Mouse (Mus musculus): ENCODE measurements around the gene Ston2.
"Not testable (repeated sequence)": the region's sequence is repeated elsewhere in the genome, so short reads cannot be mapped to it uniquely, and the experiment has no call there.

Gene Ston2

DNA sequence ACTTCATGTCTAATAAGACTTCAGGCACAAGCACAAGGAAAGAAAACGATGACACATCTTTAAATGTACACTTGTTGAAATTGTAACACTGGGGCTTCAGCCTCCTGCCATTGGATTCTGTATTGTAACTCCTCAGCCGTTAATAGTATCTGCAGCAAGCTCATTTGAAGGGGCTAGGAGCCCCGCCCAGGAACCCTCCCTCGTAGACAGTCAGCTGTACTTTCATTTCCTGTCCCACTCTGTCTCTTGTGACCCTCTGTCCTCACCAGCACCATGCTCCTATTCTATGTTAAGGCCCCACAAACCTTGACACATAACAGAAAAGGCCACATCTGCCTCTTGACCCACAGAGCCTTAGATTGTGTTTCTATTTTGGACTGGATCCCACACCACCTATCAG, 3.6 kb upstream of the Ston2 start:
- DNase-seq (ENCODE audit: low read depth in 2 of 2, low spot score in 2 of 2) = no peak

DNA sequence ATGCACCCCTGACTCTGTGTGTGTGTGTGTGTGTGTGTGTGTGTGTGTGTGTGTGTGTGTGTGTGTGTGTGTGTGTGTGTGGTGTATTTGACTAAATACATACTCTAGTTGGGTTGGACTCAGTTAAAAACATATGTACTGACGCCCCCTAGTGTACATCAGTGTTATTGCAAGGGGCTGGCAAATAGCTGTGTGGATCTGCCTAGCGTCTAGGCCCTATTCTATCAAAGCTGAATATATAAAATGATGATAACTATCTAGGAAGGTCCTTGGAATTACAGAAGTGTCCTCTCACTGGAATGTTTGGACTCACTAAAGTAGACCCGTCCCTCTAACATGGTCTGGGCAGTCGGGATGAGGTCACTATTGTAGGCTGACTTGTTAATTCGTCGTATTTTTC, 1.6 kb upstream of the Ston2 start:
- DNase-seq (ENCODE audit: low read depth in 2 of 2, low spot score in 2 of 2) = peak; percentile 61 to 68

DNA sequence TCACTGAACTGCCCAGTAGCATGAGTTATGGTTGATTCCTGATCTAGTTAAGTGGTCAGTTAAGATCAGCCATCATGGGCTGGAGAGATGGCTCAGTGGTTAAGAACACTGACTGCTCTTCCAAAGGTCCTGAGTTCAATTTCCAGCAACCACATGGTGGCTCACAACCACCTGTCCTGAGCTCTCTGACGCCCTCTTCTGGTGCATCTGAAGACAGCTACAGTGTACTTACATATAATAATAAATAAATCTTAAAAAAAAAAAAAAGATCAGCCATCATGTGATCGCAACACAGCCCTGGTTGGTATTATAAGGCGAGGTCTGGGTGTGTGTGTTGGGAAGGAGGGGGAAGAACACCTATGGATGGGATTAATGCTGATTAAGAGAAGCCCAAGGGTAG, 259 bp upstream of the Ston2 start:
- DNase-seq (ENCODE audit: low read depth in 2 of 2, low spot score in 2 of 2) = not testable (repeated sequence)

DNA sequence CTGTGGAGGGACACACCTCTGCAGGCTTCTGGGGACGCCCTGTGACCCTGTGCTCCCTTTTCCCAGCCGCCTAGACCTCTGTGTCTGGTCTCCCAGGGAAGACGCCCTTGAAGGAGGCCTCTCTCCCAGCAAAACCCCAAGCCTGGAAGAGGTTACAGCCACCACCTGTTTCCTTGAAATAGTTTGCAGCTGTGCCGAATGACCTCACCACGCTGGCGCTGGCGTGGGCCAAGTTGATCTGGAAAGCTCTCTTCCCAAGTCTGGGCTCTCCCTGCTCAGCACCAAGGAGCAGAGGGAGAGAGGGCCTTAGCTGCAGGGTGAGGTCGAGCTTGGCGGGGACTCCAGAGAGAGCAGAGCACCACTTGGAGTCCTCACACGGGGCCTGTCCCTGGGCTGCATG, 1.8 kb downstream of the Ston2 start:
- no peak for DNase-seq (ENCODE audit: low read depth in 2 of 2, low spot score in 2 of 2)

DNA sequence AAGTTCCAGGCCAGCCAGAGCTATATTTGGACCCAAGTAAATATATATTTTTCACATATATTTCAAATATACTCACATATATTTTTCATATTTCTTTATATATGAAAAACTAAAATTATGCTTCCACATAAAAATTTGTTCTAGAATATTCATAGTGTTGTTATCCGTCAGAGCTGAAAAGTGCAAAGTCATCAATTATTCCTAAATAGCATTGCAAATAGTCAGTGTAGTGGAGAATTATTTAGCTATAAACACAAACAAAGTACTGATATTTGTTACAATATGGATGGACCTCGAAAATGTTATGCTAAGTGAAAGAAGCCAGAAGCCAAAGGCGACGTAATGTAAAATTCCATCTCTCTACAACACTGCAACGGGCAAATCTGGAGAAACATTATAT, 6.8 kb downstream of the Ston2 start:
- DNase-seq (ENCODE audit: low read depth in 2 of 2, low spot score in 2 of 2) = no peak

DNA sequence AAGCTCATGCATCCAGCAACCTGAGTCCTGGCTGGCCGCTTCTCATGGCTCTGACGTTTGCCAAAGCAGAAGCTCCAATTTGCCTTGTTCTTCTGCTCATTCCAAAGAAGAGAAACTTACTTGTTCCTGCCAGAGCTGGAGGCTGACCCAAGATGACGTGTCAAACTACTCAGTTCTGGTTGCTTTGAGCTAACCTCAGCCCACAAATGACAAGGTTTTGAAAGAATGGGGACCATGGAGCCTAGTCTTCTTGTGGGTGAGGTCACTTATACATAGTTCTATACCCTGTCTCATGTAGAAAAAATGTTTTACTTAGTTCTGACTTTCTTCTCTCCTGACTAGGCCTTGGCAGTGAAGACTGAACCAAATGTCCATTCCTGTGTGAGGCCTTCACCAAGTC, 7.7 kb downstream of the Ston2 start:
- DNase-seq (ENCODE audit: low read depth in 2 of 2, low spot score in 2 of 2) = no peak

DNA sequence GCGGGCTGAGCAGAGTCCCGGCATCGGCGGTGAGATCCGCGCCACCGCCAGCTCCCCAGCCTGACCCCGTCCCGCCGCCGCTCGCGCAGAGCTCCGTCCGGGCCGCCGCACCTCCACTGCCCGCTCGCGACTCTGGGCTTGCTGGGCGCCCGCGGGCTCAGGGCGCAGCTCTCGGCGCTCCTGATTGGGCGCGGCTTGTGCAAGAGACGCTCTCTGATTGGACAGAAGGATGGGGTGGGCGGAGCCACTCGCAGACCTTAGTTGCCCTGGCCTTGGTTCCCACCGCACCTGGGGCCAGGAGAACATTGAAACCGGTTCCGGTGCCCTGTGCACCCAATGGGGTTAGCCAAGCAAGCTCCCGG, 9.2 kb downstream of the Ston2 start:
- peak; percentile 43 to 61 for DNase-seq (ENCODE audit: low read depth in 2 of 2, low spot score in 2 of 2)

DNA sequence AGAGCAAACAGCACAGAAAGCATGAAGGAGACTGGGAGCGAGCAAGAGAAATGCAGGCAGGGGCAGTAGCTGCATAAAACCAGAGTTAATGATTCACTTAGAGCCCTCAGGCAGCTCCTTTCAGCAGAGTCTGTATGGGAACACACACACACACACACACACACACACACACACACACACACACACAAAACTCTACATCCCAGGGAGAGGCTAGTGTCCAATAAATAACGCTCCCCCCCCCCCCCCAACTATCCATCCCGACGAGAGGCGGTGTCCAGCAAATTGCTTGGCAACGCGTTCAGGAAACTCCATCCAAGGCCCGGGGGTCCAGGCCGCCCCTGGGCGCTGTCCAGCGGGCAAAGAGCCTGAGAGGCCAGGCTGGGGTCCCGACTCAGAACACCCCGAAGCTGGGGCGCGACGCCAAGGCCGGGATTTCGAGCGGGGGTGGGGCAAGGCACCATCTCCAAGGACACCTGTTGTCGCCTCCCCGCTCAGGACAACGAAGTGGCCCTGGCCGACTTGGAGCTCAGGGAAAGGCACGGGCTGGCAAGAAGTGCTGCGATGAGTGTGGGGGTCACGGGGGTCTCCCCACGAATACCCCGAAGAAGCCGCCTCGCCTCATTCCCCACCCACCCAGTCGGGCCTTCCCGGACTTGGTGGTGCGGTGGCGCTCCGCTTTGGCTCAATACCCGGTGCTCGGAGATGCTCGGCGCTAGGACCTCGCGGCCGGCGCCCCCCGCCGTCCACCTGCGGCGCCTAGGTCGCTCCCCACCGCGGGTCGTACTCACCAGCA, 9.8 kb downstream of the Ston2 start:
- DNase-seq (ENCODE audit: low read depth in 2 of 2, low spot score in 2 of 2) = peak in 1 of 2 experiments; percentile 17

DNA sequence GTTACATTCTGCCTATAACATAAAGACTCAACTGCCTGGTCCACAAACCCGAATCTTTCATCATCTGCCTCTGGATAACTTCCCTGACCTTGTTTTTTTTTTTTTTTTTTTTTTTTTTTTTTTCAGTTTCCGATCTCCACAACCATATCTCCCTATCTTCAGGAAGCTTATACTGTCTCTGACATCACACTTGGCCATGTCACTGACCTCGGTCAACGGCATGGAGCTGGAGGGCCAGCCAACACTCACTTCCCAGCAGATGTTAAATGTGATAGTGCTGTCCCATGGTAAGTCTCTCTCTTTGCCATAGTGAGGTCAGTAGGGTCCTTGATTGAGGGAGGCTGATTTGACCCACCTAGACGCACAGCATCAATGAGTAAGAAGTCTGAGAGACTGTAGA, 11.8 kb downstream of the Ston2 start:
- no peak for DNase-seq (ENCODE audit: low read depth in 2 of 2, low spot score in 2 of 2)

DNA sequence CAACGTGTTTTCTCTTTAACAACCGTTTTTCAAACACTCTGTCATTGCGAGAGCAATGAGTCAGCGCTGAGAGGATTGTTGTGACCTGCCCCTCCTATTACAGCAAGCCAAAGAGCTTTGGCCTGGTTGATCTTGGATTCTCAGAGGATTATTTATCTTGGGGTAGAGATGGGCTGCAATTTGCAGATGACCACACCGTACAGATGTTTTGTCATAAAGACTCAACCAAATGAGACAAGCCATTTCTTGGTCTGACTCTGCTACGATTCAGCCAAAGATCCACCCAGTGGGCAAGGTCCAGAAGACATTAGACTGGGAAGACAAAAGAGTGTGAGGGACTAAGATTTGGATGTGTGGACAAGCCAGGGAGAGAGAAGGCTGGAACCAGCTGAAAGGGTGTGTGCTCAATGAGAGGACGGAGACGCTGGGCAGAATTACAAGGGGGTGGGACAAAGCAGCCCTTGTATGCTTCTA, 13.3 kb downstream of the Ston2 start:
- DNase-seq (ENCODE audit: low read depth in 2 of 2, low spot score in 2 of 2) = no peak

DNA sequence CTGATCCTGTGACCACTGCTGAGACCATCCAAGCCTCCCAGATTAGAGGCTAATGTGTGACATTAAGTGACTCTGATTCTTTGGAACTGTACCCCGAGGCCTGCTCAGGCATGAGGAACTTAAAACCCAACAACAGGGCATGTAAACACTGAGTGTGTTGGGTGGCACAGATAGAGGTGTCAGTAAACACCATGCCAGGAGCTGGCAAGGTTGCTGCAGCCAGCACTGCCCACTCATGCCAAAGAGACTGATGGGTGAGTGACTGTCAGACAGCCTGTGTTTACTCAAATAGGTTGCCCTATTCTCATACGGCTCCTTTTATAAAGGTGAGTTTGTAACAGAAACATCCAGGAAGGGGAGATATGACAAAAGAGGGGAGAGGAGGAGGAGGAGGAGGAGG, 19.3 kb downstream of the Ston2 start:
- no peak for DNase-seq (ENCODE audit: low read depth in 2 of 2, low spot score in 2 of 2)

DNA sequence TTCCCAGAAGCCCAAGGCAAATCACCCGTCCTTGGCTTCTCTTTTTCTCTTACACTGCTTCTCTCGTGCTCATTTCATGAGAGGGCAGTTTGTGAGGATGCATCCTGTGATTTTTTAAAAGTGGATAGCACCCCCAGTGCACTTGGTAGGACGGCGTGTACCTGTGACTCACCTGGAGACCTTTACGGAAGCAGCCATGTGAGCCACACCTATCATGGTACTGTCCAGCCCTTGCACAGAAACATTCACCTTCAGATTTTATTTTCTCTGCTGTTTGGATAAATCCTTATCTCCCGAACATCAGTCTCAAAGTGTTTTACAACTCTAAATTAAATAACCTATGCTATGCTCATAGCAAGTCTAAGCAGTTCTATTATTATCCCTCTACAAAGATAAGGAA, 20.0 kb downstream of the Ston2 start:
- no peak for DNase-seq (ENCODE audit: low read depth in 2 of 2, low spot score in 2 of 2)

DNA sequence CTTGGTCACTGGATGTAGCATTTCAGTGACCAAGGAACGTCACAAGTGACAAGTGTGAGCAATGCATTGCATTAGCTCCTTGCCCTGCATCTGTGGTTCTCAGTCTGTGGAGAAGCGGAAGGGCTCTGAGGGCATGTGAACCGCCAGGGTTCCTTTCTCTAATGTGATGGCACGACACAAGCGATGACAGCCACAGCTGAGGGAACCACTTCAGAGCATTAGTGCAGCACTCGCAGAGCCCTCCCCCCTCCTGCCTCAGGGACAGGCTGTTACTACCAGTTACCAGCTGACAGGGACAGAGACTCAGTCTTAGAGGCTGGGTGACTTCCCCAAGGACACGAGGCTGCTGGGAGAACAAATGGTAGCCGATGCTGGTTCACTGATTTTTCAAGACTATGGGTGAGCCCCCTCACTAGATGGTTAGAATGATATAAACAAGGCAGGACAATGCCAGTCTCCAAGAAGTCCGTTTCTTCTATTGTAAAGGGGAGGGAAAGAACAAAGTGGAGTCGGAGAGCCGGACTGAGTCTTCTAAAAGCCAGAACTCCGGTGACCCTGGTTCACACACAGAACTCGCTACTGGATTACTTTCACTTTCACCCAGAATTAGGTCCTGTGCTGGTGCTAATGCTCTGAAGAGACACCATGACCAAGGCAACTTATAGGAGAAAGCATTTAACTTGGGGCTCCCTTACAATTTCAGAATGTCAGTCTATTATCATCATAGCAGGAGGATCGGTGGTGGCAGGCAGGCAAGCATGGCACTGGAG, 21.7 kb downstream of the Ston2 start:
- peak; percentile 54 to 58 for DNase-seq (ENCODE audit: low read depth in 2 of 2, low spot score in 2 of 2)

DNA sequence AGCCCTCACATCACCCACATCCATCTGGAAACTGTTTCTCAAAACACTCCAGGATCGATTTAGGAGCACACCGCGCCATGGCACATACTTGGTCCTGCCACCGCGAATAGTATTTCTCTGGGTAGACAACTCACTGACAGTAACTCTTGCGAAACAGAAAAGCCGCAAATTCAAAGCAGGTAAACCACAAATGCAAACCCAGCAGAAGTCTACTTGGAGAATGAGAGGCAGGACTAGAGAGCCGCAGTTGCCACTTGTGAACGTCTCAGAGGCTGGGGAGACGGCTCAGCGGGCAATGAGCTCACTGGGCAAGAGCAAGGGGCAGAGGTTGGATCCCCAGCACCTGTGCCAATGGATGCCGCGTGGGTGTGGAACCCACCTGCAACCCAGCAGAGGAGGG, 22.7 kb downstream of the Ston2 start:
- peak; percentile 35 to 44 for DNase-seq (ENCODE audit: low read depth in 2 of 2, low spot score in 2 of 2)

DNA sequence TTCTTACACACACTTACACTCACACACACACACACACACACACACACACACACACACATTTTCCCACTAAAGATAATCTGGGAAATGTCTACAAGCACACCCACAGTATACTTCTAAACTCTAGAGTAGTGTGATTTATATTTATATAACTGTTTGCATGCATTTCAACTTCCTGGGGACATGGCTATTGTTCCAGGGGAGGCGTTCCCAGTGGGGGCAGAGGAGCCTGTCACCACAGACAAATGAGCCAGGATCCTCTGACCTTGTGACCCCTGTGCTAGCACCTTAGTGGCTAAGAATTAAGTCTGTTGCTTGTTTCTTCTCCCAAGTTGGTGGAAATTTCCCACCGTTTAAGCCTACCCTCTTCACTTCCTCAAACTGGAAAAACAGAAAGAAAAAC, 23.1 kb downstream of the Ston2 start:
- DNase-seq (ENCODE audit: low read depth in 2 of 2, low spot score in 2 of 2) = no peak

DNA sequence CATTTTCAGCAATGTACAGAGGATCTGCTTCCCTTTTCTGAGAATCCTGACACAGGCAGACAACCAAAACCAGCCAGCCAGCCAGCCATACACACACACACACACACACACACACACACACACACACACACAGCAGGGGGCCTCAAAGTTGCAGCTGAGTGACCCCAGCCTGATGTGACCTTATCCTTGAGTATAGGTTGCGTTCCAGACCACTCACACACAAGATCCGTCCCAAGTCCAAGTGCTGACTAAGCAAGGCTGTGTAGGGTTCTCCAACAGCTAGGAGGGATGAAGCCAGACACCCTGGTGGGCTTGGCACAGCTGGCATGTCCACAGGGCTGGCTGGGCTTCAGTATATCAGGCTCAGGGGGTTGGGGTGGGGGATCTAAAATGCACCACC, 23.7 kb downstream of the Ston2 start:
- DNase-seq (ENCODE audit: low read depth in 2 of 2, low spot score in 2 of 2) = no peak

DNA sequence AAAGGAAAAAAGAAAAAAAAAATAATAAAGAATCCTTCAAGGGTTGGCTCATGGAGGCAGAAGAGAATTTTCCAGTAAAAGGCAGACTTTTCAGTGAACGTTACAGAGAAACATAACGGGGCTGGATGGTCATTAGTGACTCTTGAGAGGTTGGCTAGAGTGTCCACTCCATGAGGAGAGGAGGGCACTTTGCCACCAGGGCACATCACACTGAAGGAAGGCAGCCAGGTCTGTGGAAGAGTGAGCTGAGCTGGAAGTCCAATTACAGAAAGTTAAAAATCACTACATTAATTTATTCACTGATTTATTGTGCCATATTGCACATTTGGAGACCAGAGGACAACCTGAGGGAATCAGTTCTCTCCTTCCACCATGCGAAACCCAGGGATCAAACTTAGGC, 28.4 kb downstream of the Ston2 start:
- DNase-seq (ENCODE audit: low read depth in 2 of 2, low spot score in 2 of 2) = no peak

DNA sequence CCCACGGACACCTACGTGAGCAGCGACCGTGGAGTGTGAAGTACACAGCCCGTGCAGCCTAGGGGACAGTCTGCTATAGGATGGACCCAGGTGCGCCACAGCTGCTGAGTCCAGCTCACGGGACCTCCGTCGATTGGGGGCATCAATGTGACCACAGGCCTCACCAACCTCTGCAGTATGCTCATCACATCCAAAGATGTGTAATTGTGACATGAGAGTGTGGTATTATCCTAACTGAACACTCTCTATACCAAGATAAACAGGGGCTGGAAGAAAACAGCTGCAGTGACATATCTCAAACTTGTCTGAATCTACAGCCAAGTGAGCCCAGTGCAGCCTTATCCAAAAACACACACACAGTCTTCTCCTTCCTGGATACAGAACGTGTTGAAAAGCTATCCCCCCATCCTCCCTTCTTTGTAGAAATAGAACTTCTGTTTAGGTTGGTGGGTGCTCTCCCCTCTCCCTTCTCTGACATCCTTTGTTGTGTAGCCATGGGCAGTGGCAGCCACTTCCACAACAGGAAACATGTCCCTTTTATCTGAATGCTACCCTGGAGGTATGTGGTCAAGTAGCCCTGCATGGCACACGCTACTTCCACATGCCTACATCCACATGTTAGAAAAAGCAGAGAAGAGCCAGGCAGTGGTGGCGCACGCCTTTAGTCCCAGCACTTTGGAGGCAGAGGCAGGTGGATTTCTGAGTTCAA, 30.2 kb downstream of the Ston2 start:
- DNase-seq (ENCODE audit: low read depth in 2 of 2, low spot score in 2 of 2) = no peak

DNA sequence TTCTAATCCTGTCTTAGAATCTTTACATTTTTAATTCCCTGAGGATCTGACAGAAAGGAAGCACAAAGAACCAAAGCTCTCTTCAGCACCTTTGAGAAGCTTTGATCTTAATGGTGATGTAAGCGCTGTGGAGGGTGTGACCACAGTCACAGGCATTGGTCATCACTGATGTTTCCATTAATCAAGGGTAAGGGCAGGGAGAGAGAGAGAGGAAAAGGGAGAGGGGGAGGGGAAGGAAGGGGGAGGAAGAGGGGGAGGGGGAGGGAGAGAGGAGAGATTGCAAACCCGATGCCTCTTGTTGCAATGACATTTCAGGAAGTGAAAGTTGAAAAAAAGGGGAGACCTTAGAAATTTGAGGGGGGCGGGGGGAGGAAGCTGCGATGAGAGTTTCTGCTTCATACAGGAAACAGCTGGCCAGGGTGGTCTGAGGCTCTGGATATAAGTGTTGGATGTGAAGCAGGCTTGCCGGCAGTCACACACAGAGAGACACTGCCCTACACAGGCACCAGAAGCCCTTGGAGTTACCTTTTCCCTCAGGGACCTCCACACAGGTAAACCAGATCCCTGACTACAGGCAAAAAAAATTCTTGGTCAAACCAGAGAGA, 31.5 kb downstream of the Ston2 start:
- peak in 1 of 2 experiments; percentile 14 for DNase-seq (ENCODE audit: low read depth in 2 of 2, low spot score in 2 of 2)

DNA sequence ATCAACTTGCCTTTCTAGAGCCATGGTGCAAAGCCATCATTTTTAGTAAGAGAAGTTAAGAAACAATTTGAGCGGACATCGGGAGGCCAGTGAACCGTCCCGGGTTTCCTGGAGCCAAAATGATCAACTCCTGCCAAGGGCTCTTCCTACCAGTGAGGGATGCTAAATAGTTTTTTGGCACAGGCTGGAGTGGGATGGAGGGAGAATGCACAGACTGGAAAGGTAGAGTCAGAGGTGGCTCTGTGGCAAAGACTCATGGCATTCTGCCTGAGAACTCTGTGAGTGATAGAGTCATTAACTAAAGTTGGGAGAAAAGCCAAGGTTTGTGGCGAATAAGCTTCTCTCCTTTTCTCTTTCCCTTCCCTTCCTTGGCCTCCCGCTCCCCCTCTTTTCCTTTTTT, 33.6 kb downstream of the Ston2 start:
- no peak for DNase-seq (ENCODE audit: low read depth in 2 of 2, low spot score in 2 of 2)

DNA sequence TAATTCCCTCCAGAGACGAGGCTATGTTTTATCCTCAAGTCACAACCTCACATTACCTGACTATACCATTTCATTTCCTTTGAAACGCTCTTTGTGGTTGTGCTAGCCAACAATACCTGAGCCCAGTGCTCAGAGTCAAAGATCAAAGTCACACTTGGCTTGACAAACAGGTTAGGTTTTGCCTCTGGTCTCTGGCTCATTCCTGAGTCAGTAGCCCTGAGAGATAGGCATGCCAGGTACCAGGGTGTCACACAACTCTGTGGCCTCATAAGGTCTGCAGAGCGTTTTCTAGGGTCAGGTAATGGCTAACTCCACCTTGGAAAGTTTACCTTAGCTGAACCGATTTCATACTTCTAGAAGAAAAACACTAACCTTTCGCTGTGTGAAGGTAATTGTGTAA, 35.5 kb downstream of the Ston2 start:
- DNase-seq (ENCODE audit: low read depth in 2 of 2, low spot score in 2 of 2) = no peak
